Mouse (Mus musculus) embryonic facial prominence, embryonic 12.5 days (tissue): ENCODE data around the gene Slfn2. TPM values are rescaled to one million over a fixed set of nuclear protein-coding genes. Genes with fewer than 3 reads are reported as not detected.
"Not testable (repeated sequence)": the region's sequence is repeated elsewhere in the genome, so short reads cannot be mapped to it uniquely, and the experiment has no call there.

ENCODE experiments used
- ATAC-seq: fragments of 200-750 bp; cut with Nextera tagmentation; 2 replicates; pipeline ENCODE4 v1.8.0; 2017; ENCODE audit not compliant: insufficient number of reproducible peaks, insufficient read depth, low FRiP score, low TSS enrichment
- H3K27ac ChIP-seq: fragments of 300-500 bp; sonication (generic); 2 replicates; pipeline ENCODE4 v1.5.1; 2016; ENCODE audit warnings: mild to moderate bottlenecking
- H3K27me3 ChIP-seq: fragments of 300-500 bp; sonication (generic); 2 replicates; pipeline ENCODE4 v1.6.1; 2016; ENCODE audit warnings: mild to moderate bottlenecking, moderate library complexity
- H3K36me3 ChIP-seq: fragments of 300-500 bp; sonication (generic); 2 replicates; pipeline ENCODE4 v1.6.1; 2016; ENCODE audit warnings: mild to moderate bottlenecking
- H3K4me1 ChIP-seq: fragments of 300-500 bp; sonication (generic); 2 replicates; pipeline ENCODE4 v1.6.1; 2016
- H3K4me2 ChIP-seq: fragments of 300-500 bp; sonication (generic); replicated peaks from 2 replicates; pipeline ENCODE4 v1.6.1; 2016; ENCODE audit warnings: mild to moderate bottlenecking, moderate library complexity
- H3K4me3 ChIP-seq: fragments of 300-500 bp; sonication (generic); 2 replicates; pipeline ENCODE4 v1.5.1; 2016; ENCODE audit warnings: mild to moderate bottlenecking
- H3K9ac ChIP-seq: fragments of 300-500 bp; sonication (generic); 2 replicates; pipeline ENCODE4 v1.6.1; 2016; ENCODE audit warnings: mild to moderate bottlenecking, moderate library complexity
- H3K9me3 ChIP-seq: fragments of 300-500 bp; sonication (generic); 2 replicates; pipeline ENCODE4 v1.6.1; 2016; ENCODE audit warnings: mild to moderate bottlenecking, moderate library complexity
- WGBS: fragments of 180-500 bp; shearing (Covaris S2); methylation state at CpG from one replicate; pipeline ENCODE4 v1.1.7; 2016; 5-methylcytosine and 5-hydroxymethylcytosine counted together
- polyA plus RNA-seq: library from polyadenylated mRNA; unstranded; fragments of >200 nt; fragmentation: Nextera tagmentation; extraction: Ambion mirVana; gene quantifications from 2 replicates; pipeline ENCODE4 v1.2.1, GENCODE M21; 2016

The Slfn2 gene
- polyA plus RNA-seq = 1.6 and 1.7 TPM in 2 replicates

- no peaks in the 10 kb centered on the region for H3K27me3 ChIP-seq
- H3K4me2 ChIP-seq = no peak within 1 kb of the TSS
- no peaks in the 10 kb centered on the region for H3K9me3 ChIP-seq
- ATAC-seq = no peak
- WGBS = 86% methylated on average over 2 of the region's 2 CpGs
- no peaks in the 10 kb centered on the region for H3K4me1 ChIP-seq
- no peak within 1 kb of the TSS for H3K4me3 ChIP-seq
- no peak within 1 kb of the TSS for H3K9ac ChIP-seq
- no peaks in the 10 kb centered on the region for H3K36me3 ChIP-seq
- H3K27ac ChIP-seq = no peak within 1 kb of the TSS
These were observed at the start of gene Slfn2 for GRCm38 (mm10) chr11:83064946-83065345. TSS of gene Slfn2 (plus strand) at chr11:83065112.

GRCm38 (mm10) chr11:83016093-83016492 is 48.8 kb upstream of the Slfn2 start:
- H3K9me3 ChIP-seq = no peaks in the 10 kb centered on the region
- no peak for ATAC-seq
- no peak overlapping the region for H3K9ac ChIP-seq
- H3K27me3 ChIP-seq = no peaks in the 10 kb centered on the region
- no peak overlapping the region for H3K27ac ChIP-seq
- H3K4me2 ChIP-seq = no peak overlapping the region
- H3K36me3 ChIP-seq = no peaks in the 10 kb centered on the region
- H3K4me3 ChIP-seq = no peak overlapping the region
- no peaks in the 10 kb centered on the region for H3K4me1 ChIP-seq

GRCm38 (mm10) chr11:83019561-83020519 is 45.1 kb upstream of the Slfn2 start:
- not testable (repeated sequence) for H3K9ac ChIP-seq, H3K27me3 ChIP-seq, H3K27ac ChIP-seq, H3K9me3 ChIP-seq, H3K4me1 ChIP-seq, H3K4me2 ChIP-seq, H3K36me3 ChIP-seq, H3K4me3 ChIP-seq, ATAC-seq
- 75% methylated on average over 18 of the region's 18 CpGs for WGBS

- WGBS = 77% methylated on average over 5 of the region's 5 CpGs
These were observed 44.3 kb upstream of the Slfn2 start, which contains the start of gene Slfn8 for GRCm38 (mm10) chr11:83020621-83021020. TSS of gene Slfn8 (minus strand) at chr11:83020810.

GRCm38 (mm10) chr11:83038686-83039085 is 26.2 kb upstream of the Slfn2 start:
- H3K4me3 ChIP-seq, ATAC-seq, H3K27me3 ChIP-seq, H3K4me1 ChIP-seq, H3K36me3 ChIP-seq, H3K27ac ChIP-seq, H3K9ac ChIP-seq, H3K4me2 ChIP-seq, H3K9me3 ChIP-seq: not testable (repeated sequence)
- 80% methylated on average over 3 of the region's 3 CpGs for WGBS

More at GRCm38 (mm10) chr11:83020621-83021020, 44.3 kb upstream of the Slfn2 start, which contains the start of gene Slfn8:
- no peaks in the 10 kb centered on the region for H3K4me1 ChIP-seq
- no peaks in the 10 kb centered on the region for H3K27me3 ChIP-seq
- no peak within 1 kb of the TSS for H3K4me3 ChIP-seq
- H3K27ac ChIP-seq = no peak within 1 kb of the TSS
- H3K4me2 ChIP-seq = no peak within 1 kb of the TSS
- no peaks in the 10 kb centered on the region for H3K36me3 ChIP-seq
- H3K9ac ChIP-seq = no peak within 1 kb of the TSS
- no peaks in the 10 kb centered on the region for H3K9me3 ChIP-seq
- no peak for ATAC-seq

- peaks cover 4% of the 10 kb centered on the region; the same call in 1 of the 2 replicates for H3K27me3 ChIP-seq
These were observed 25.8 kb upstream of the Slfn2 start for GRCm38 (mm10) chr11:83039156-83039555.

GRCm38 (mm10) chr11:83039796-83040195 is 25.1 kb upstream of the Slfn2 start:
- Histone ChIP-seq H3K4me3 (no peak overlapping the region), H3K4me2 (peak overlapping the region; percentile 27; the same call in 1 of the 2 replicates), H3K36me3 (no peaks in the 10 kb centered on the region), H3K4me1 (no peaks in the 10 kb centered on the region), H3K27me3 (peaks cover 4% of the 10 kb centered on the region; the same call in 1 of the 2 replicates), H3K27ac (no peak overlapping the region), H3K9ac (no peak overlapping the region), H3K9me3 (no peaks in the 10 kb centered on the region)
- ATAC-seq = no peak
- 16% methylated on average over 19 of the region's 19 CpGs for WGBS

More at GRCm38 (mm10) chr11:83039156-83039555, 25.8 kb upstream of the Slfn2 start:
- Histone ChIP-seq H3K9me3 (no peaks in the 10 kb centered on the region), H3K9ac (no peak overlapping the region), H3K36me3 (no peaks in the 10 kb centered on the region), H3K4me3 (no peak overlapping the region), H3K27ac (no peak overlapping the region), H3K4me2 (no peak overlapping the region), H3K4me1 (no peaks in the 10 kb centered on the region)
- no peak for ATAC-seq
- WGBS = 57% methylated on average over 1 of the region's 1 CpGs

- 0 out of 2 replicates have a peak overlapping the region, but pooled peaks have one; percentile 27 for H3K4me2 ChIP-seq
- H3K27ac ChIP-seq = no peak overlapping the region
- no peaks in the 10 kb centered on the region for H3K4me1 ChIP-seq
- no peak for ATAC-seq
- H3K4me3 ChIP-seq = no peak overlapping the region
- peaks cover 4% of the 10 kb centered on the region; the same call in 1 of the 2 replicates for H3K27me3 ChIP-seq
- WGBS = 39% methylated on average over 1 of the region's 1 CpGs
- H3K9ac ChIP-seq = no peak overlapping the region
- no peaks in the 10 kb centered on the region for H3K36me3 ChIP-seq
- no peaks in the 10 kb centered on the region for H3K9me3 ChIP-seq
These were observed 24.6 kb upstream of the Slfn2 start for GRCm38 (mm10) chr11:83040325-83040724.

GRCm38 (mm10) chr11:83041000-83041399 is 23.9 kb upstream of the Slfn2 start:
- peaks cover 4% of the 10 kb centered on the region; the same call in 1 of the 2 replicates for H3K27me3 ChIP-seq
- no peak overlapping the region for H3K9ac ChIP-seq
- no peak overlapping the region for H3K27ac ChIP-seq
- no peak for ATAC-seq
- H3K4me2 ChIP-seq = no peak overlapping the region
- no peaks in the 10 kb centered on the region for H3K4me1 ChIP-seq
- H3K9me3 ChIP-seq = no peaks in the 10 kb centered on the region
- H3K36me3 ChIP-seq = no peaks in the 10 kb centered on the region
- no peak overlapping the region for H3K4me3 ChIP-seq

GRCm38 (mm10) chr11:83043891-83044290 is 21.0 kb upstream of the Slfn2 start:
- H3K36me3 ChIP-seq = no peaks in the 10 kb centered on the region
- H3K4me1 ChIP-seq = no peaks in the 10 kb centered on the region
- no peaks in the 10 kb centered on the region for H3K9me3 ChIP-seq
- H3K4me3 ChIP-seq = no peak overlapping the region
- no peak overlapping the region for H3K9ac ChIP-seq
- peaks cover 4% of the 10 kb centered on the region; the same call in 1 of the 2 replicates for H3K27me3 ChIP-seq
- H3K4me2 ChIP-seq = no peak overlapping the region
- WGBS = 85% methylated on average over 4 of the region's 4 CpGs
- no peak for ATAC-seq
- no peak overlapping the region for H3K27ac ChIP-seq

GRCm38 (mm10) chr11:83045642-83046041 is 19.3 kb upstream of the Slfn2 start:
- Histone ChIP-seq H3K9me3 (no peaks in the 10 kb centered on the region), H3K27me3 (no peaks in the 10 kb centered on the region), H3K36me3 (no peaks in the 10 kb centered on the region), H3K4me2 (no peak overlapping the region), H3K27ac (no peak overlapping the region), H3K4me1 (no peaks in the 10 kb centered on the region), H3K9ac (no peak overlapping the region), H3K4me3 (no peak overlapping the region)
- WGBS = 85% methylated on average over 3 of the region's 3 CpGs
- no peak for ATAC-seq

- no peak overlapping the region for H3K4me3 ChIP-seq
- H3K9me3 ChIP-seq = no peaks in the 10 kb centered on the region
- no peak for ATAC-seq
- no peak overlapping the region for H3K4me2 ChIP-seq
- H3K9ac ChIP-seq = no peak overlapping the region
- H3K27me3 ChIP-seq = no peaks in the 10 kb centered on the region
- H3K36me3 ChIP-seq = no peaks in the 10 kb centered on the region
- WGBS = 4% methylated on average over 5 of the region's 5 CpGs
- no peaks in the 10 kb centered on the region for H3K4me1 ChIP-seq
- no peak overlapping the region for H3K27ac ChIP-seq
These were observed 7.0 kb upstream of the Slfn2 start for GRCm38 (mm10) chr11:83057863-83058262.
